Mouse (Mus musculus) megakaryocyte, embryonic 14.5 days (primary cell): ENCODE measurements around the gene Gm49027.

Source experiments
- FLI1 ChIP-seq: IDR thresholded peaks from 2 replicates; pipeline ENCODE4 v1.6.1; 2012; ENCODE audit warnings: low read length, inconsistent platforms, mixed read lengths
- GATA1 ChIP-seq: IDR thresholded peaks from 3 replicates; pipeline ENCODE4 v1.6.1; 2012; ENCODE audit warnings: mixed read lengths, low read length, inconsistent platforms, borderline replicate concordance

DNA sequence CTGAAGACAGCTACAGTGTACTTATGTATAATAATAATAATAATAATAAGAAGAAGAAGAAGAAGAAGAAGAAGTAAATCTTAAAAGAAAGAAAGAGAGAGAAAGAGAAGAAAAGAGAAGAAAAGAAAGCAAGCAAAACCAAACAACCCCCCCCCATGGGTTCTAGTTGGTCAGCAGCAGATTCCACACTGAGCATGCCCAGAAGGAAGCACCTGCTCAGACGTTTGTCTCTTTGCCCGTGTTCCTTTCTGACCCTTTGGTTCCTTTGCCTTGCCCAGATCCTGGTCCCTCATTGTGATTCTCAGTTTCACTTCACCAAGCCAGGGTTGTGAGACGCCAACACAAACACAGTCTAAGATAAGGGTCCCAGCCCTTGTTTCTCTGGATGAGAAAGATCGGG lies 23.3 kb downstream of the Gm49027 start:
- TF ChIP-seq GATA1 (no peak), FLI1 (no peak)
